Mouse (Mus musculus) liver, postnatal 0 days (tissue): ENCODE results near the gene Dstyk.

Experiments
- CTCF ChIP-seq: sonication (generic); IDR thresholded peaks from 2 replicates; pipeline ENCODE4 v1.5.1; 2016; ENCODE audit warnings: antibody characterized with exemption, low read depth
- EP300 ChIP-seq: IDR thresholded peaks from 2 replicates; pipeline ENCODE4 v1.6.1; 2016; ENCODE audit warnings: antibody characterized with exemption, low read depth, mild to moderate bottlenecking

- TF ChIP-seq CTCF (no peak), EP300 (no peak)
Measured at GRCm38 (mm10) chr1:132505155-132505554, 87.8 kb downstream of the Dstyk start.
